Mouse (Mus musculus) olfactory bulb, adult 2 months (tissue): ENCODE results near the gene Fxr2.

Experiments used
- CTCF ChIP-seq: fragments of 200-500 bp; IDR thresholded peaks from 2 replicates; pipeline ENCODE4 v1.5.1; 2012; ENCODE audit warnings: low read depth, mild to moderate bottlenecking, low read length, moderate library complexity; ENCODE audit not compliant: insufficient read depth
- POLR2A ChIP-seq: fragments of 200-500 bp; IDR thresholded peaks from 2 replicates; pipeline ENCODE4 v1.6.1; 2012; ENCODE audit warnings: mild to moderate bottlenecking, low read depth, low read length, moderate library complexity; ENCODE audit not compliant: insufficient read depth

DNA sequence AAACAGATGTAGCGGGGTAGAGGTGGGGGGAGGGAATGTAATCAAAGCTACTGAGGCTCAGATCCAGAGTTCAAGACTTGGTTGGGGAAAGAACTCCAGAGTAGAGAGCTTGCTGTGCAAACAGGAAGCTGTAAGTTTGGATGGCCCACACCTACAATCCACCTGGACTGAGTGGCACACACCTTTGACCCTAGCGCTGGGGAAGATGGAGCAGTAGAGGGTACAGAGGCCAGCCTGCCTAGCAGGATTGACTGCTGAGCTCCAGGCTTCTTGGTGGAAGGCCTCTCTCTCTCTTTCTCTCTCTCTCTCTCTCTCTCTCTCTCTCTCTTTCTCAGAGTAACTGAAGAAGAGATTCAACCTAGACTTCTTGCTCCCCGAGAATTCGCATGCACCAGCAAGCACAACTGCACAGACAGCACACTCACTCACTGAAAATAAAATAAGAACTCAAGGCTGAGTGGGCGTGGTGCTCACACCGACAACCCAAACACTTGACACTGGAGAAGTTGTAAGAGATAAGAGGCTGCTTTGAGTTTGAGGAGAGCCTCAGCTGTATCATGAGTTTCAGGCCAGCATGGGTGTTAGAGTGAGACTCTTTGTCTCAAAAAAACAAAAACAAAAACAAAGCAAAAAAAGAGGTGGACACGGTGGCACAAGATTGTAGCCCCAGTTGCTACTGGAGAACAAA lies 12.3 kb upstream of the Fxr2 start:
- TF ChIP-seq POLR2A (no peak), CTCF (no peak)
